Mouse (Mus musculus) hindlimb bud, embryonic 11.5 days (tissue): Measurements from ENCODE around the gene Osbpl6.

Experiments
- DNase-seq: peaks from one replicate; pipeline ENCODE4 v3.0.0-alpha.2; 2012; ENCODE audit warnings: low read depth, low spot score; ENCODE audit errors: extremely low spot score

Gene Osbpl6

GRCm38 (mm10) chr2:76639637-76640036 is 233.3 kb downstream of the Osbpl6 start:
- no peak for DNase-seq

- DNase-seq: no peak
Measured at GRCm38 (mm10) chr2:76643801-76644200, 237.5 kb downstream of the Osbpl6 start.

GRCm38 (mm10) chr2:76647441-76647869 is 241.1 kb downstream of the Osbpl6 start:
- no peak for DNase-seq

GRCm38 (mm10) chr2:76647883-76648570 is 241.7 kb downstream of the Osbpl6 start, which contains the start of the genes Prkra and Pjvk:
Gene Prkra (minus strand): TSS chr2:76648015.
Gene Pjvk (plus strand): TSS chr2:76648476.
- peak; percentile 92 for DNase-seq

- no peak for DNase-seq
Measured at GRCm38 (mm10) chr2:76648666-76649141, 242.4 kb downstream of the Osbpl6 start.
